Mouse (Mus musculus) urinary bladder, postnatal 25 days (tissue): Measurements from ENCODE around the gene Shisal2a.
A peak's percentile ranks its signal among the peaks of the same experiment; 100 is the strongest.

ENCODE experiments used
- DNase-seq: peaks from one replicate; pipeline ENCODE4 v3.0.0; 2022; ENCODE audit warnings: low spot score

Shisal2a gene

DNA sequence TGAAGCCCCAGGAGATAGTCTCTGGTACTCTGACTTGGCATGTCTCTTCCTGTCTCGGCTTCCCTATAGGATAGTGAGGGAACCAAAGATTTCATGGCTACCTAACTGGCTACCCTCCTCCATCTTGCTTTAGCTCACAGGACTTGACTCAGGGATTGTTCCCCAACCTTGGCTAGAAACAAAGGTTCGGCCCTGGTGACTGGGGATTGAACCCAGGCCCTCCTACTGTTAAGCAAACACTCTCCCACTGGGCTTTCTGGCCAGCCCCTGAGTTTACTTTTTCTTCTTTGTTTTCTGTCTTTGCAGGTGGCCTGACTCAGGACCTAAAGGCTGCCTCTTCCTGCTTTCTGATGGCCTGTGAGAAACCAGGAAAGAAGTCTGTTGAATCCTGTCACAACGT is 45.3 kb downstream of the Shisal2a start:
- no peak for DNase-seq

DNA sequence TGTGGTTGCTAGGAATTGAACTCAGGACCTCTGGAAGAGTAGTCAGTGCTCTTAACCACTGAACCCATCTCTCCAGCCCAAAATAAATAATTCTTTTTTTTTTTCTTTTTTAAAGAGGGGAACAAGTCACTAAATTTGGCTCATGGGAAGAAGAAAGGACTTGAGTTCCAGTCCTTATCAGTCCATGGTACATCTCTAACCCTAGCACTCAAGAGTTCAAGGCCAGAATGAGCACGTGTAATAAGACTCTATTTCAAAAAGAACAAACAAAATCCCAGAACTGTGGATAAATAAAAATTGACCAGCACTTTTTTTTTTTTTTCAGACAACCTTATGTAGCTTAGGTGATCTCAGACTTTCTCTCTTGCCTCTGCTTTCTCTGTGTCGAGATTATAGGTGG is 46.4 kb downstream of the Shisal2a start:
- no peak for DNase-seq

DNA sequence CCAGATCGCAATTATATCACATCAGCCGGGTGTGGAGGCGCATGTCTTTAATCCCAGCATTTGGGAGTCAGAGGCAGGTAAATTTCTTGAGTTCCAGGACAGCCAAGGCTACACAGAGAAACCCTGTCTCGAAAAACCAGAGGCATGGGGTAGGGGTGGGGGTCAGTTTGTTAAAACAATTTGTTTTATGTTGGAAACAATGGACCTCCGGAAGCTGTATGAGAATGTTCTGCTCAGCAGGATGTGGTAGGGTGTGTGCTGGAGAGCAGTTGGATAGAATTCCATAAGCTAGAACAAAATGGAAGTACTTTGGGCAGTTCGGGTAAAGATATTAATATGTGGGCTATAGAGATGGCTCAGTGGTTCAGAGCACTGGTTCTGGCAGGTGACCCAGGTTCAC is 47.7 kb downstream of the Shisal2a start:
- no peak for DNase-seq

DNA sequence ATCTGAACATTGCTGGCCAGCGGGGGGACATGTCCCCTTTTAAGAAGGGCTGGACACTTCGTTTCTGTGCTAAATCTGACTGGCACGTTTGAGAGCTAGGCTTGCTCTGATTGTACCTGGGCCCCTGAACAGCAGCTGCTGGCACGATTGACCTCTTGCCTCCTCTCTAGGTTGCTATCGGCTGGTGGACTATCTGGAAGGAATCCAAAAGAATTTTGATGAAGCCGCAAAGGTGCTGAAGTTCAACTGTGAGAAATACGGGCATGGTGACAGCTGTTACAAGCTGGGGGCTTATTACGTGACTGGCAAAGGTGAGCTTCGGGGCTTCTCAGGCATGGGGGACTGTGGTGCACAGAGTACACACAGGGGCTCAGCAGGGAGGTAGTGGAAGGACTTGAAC is 51.1 kb downstream of the Shisal2a start:
- DNase-seq: no peak

DNA sequence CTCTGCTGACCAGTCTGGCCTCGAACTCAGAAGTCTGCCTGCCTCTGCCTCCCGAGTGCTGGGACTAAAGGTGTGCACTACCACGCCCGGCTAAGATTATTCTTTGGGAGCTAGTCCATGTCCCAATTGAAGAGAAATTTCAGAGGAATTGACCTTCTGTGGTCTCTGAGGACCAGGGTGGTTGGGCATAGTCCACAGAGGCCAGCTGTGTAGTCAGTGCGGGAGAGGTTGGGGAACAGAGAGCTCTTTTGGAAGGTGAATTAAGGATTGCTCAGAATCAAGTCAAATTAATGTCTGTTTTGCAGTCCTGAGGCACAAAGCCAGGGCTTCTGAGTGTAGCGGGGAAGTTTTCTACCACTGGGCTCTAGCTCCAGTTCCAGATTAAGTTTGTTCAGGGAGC is 53.3 kb downstream of the Shisal2a start:
- DNase-seq: no peak

DNA sequence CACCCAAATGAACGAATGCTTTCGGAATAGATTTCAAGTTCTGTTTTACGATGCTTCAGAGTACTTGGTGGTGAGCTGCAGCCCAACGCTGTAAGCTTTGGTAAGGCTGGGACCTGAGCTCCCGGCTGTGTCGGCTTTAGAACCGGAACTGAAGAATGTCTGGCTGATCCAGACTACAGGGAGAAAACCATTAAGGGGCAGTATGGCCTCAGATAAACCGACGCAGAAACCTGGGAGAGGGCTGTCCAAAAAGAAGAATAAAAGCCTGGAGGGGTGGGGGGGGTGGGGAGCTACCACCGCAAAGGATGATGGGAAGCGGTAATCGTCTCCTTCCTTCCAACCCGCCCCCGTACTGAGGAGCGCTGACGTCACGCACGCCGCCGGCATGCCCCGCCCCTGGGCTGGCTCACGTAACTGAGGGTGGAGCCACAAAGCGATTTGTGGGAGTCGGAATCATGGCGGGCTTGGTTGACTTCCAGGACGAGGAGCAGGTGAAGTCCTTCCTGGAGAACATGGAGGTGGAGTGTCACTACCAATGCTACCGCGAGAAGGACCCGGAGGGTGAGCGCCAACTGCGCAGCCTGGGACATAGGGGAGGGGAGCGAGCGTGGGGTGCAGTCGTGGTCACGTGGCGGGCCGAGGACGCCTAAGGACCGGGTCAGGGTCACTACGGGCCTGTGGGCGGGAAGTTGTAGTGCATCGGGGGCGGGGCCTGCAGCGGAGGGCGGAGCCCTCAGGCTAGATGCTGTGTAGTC is 55.2 kb downstream of the Shisal2a start, which contains the start of gene Coa7:
Gene Coa7, plus strand, starts transcription at position 411 of the 755 bp plus-strand sequence.
- DNase-seq: peak; percentile 97

DNA sequence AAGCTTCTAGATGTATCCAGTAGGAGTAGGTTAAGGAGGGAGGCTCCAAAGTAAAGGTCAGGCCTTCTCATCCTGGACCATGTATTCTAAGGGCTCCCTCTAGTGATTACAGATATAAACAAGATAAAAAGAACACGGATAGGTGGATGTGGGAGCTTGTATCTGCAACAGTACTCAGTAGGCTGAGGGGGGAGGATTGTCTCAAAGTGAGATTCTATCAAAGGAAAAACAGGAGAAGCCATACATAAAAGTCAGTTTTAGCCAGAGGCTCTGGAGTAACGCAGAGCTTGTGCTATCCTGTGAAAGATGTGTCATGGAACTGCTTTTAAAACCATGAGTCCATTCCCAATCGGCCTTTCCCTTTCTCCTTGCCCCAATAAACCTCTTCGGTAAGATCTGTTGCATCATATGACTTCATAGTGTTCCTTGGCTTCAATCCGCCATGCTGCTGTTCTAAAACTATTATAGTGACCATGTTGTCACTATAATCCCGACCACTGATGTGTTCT is 56.0 kb downstream of the Shisal2a start:
- DNase-seq: no peak

DNA sequence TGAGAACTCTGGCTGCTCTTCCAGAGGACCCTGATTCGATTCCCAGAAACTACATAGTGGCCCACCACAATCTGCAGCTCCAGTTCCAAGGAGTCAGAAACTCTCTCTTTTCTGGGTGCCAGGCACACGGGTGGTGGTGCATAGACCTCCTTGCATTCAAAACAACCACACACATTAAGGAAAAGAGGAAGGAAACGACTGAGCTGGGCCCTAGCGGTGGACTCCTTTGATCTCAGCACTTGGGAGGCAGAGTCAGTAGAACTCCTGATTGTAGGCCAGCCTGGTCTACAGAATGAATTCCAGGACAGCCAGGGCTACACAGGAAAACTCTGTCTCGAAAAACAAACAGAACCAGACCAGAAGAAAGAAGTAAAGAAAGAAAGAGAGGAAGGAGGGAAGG is 59.6 kb downstream of the Shisal2a start:
- DNase-seq: no peak

DNA sequence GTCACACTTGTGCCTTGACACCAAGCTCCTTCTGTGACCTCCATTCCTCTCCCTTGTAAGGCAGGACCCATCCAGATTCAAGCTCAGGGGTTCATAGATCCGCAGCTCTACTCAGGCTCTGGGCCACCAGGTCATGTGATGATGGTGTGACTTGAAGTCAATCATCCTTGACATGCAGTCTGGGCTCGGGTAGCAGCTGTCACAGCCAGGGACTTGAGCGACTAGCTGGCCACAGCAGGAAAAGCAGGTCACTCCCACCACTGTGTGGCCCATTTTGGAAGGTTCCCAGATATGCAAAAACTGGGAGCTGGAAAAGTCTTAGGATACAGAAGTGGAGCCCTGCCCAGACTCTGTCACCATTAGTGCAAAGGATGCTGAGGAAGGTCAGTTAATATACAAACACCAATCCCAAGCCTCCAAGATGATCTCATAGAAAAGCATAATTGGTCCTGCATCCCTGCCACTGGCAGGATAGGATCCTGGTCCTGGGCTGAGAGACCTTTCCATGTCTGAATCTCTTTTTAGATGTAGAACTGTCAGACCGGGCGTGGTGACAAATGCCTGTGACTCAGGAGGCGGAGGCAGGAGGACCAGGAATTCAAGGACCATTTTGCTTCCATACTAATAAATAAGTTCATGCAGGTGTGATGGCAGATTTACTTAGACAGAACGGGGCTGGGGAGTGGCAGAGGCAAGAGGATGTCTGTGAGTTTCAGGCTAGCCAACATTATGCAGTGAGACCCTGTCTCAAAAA is 62.3 kb downstream of the Shisal2a start:
- no peak for DNase-seq

DNA sequence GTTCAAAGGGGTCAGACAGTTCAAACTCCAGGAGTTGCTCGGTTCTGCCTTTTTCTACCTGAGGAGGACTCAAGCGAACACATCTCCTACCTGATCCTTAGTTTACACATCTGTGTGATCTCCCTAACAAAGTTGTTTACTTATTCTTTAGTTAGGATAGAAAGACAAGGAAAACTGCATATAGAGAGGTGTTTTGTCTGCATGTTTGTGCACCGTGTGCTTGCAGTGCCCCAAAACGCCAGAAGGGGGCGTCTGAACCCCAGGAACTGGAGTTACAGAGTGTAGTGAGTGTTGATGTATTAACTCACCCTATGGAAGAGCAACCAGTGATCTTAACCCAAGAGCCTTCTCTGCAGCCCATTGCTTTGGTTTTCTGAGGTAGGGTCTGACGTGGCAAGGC is 63.4 kb downstream of the Shisal2a start:
- no peak for DNase-seq

DNA sequence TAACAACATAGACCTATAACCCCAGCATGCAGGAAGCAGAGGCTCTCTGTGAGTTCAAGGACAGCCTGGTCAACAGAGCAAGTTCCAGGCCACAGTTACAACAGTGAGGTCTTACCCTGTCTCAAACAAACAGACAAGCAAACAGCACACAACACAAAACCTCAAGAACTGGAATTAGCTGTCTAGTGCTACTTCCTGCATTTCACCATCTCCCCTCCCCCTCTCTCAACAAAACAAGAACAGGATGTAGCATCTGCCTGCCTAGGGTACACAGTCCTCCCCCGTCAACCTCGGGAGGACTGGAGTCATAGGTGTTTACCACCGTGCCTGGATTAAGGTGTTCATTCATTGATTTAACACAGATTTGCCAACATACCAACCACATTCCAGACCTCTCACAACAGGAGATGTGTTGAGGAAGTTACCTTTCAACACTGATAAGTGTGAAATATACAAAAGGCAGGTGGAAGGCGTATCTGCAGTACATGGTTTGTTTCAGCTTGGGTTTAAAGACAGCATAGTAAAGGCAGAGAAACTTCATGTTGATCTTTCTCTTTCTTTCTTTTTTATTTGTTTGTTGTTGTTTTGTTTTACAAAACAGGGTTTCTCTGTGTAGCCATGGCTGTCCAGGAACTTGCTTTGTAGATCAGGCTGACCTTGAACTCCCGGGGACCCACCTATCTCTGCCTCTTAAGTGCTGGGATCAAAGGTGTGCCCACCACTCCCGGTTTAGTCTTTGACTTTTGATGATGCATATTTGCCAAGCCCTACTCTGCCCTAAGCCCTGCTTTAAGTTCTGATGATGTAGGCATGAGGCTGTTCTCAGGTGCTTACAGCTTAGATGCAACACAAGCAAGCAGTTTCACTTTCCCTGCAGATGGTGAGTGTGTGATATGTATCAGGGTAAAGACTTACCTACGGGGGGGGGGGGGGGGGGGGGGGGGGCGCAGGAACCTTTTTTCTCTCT is 64.2 kb downstream of the Shisal2a start:
- no peak for DNase-seq
